ENCODE assay signal across 9 mouse cellular contexts in the genomic region with DNA sequence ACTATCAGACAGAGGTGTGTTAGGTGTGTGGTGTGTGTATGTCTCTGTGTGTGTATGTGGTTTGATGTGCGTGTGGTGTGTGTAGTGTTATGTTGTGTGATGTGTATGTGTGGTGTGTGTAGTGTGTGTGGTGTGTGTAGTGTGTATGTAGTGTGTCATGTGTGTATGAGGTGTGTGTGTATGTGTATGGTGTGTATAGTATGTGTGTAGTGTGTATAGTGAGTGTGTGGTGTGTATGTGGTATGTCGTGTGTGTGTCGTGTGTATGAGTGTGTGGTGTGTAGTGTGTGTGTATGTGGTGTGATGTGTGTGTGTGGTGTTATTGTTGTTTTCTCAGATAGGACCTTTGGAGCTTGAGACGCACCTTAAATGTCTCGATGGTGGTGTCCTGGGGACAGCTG. TPM values are rescaled to one million over a fixed set of nuclear protein-coding genes. Genes with fewer than 3 reads are reported as not detected.
DNase-seq lines count a peak whose midpoint lies in the region; ATAC-seq and TF ChIP-seq lines count a peak whose summit lies in the region.
"Had no signal": no experiment of that assay in that cellular context is flagged by ENCODE, and none has a peak within 500 bp of the region (broad histone marks: within the 10 kb centered on the region; RNA-seq: fewer than 3 reads in every experiment).

No protein-coding gene starts in this region.

- H3K36me3 ChIP-seq in G1E (replicated peaks), result peaks cover 23% of the 10 kb centered on the region
- 0 out of 2 replicates have a peak, but pooled peaks cover 3% of the 10 kb centered on the region for H3K36me3 ChIP-seq in hindbrain, embryonic 12.5 days
- H3K36me3 ChIP-seq in midbrain, embryonic 10.5 days, result no peaks in the 10 kb centered on the region

- intact Hi-C loops in gastrocnemius, adult 2 months (cut with DNase I), result loop anchor here (5.0 kb wide), 1 partner anchor 70 kb away; a partner anchor contains a TSS

- peak overlapping the region; percentile 62 for H3K4me2 ChIP-seq in hindbrain, embryonic 12.5 days (replicated peaks)

- H3K9ac ChIP-seq in hindbrain, embryonic 12.5 days, result 0 out of 2 replicates have a peak overlapping the region, but pooled peaks have one; percentile 23

- peaks cover 37% of the 10 kb centered on the region for H3K4me1 ChIP-seq in G1E (ENCODE audit: insufficient read depth, low read depth, low read length)
- H3K4me1 ChIP-seq in hindbrain, embryonic 12.5 days, result peaks cover 10% of the 10 kb centered on the region; the same call in 1 of the 2 replicates
- peaks cover 15% of the 10 kb centered on the region for H3K4me1 ChIP-seq in midbrain, embryonic 10.5 days

- peak overlapping the region; percentile 95 for H3K27ac ChIP-seq in gastrocnemius, adult 2 months
- no peak overlapping the region for H3K27ac ChIP-seq in hindbrain, embryonic 12.5 days
- H3K27ac ChIP-seq in midbrain, embryonic 10.5 days (replicated peaks), result peak overlapping the region; percentile 94; the same call in 1 of the 2 replicates

- TF ChIP-seq CTCF in gastrocnemius, adult 2 months (IDR thresholded peaks at IDR 0.05), result no peak
- no peak for TF ChIP-seq CTCF in G1E (IDR thresholded peaks at IDR 0.05; ENCODE audit: low read depth, low read length)

- no peak for DNase-seq in gastrocnemius, adult 2 months
- DNase-seq in gastrocnemius, postnatal 4 days (ENCODE audit: low spot score in 2 of 2), result no peak
- no peak for DNase-seq in G1E (ENCODE audit: low spot score)
- DNase-seq in midbrain, embryonic 10.5 days (ENCODE audit: low spot score), result no peak
- no peak for DNase-seq in retina, postnatal 1 day
- DNase-seq in retina, embryonic 14.5 days (ENCODE audit: low spot score), result no peak
- DNase-seq in spleen, postnatal 10 days (ENCODE audit: low spot score in 2 of 2), result no peak

- no peak for ATAC-seq in G1E (ENCODE audit: extremely low read depth, insufficient number of reproducible peaks, low FRiP score, poor library complexity, severe bottlenecking)
- peak; percentile 51 for ATAC-seq in hindbrain, embryonic 12.5 days (ENCODE audit: low FRiP score)

- H3K4me3 ChIP-seq in gastrocnemius, adult 2 months, result peak overlapping the region; percentile 78
- H3K4me3 ChIP-seq in G1E (ENCODE audit: low read depth, low read length), result peak overlapping the region; percentile 81
- H3K4me3 ChIP-seq in hindbrain, embryonic 12.5 days, result 0 out of 2 replicates have a peak overlapping the region, but pooled peaks have one; percentile 55
- peak overlapping the region; percentile 66 for H3K4me3 ChIP-seq in midbrain, embryonic 10.5 days

- 80% methylated on average over 5 of the region's 5 CpGs for WGBS in hindbrain, embryonic 12.5 days
- 82% methylated on average over 5 of the region's 5 CpGs for WGBS in midbrain, embryonic 10.5 days

- H3K27me3 ChIP-seq in G1E (ENCODE audit: insufficient read depth, low read length), result no peaks in the 10 kb centered on the region
- no peaks in the 10 kb centered on the region for H3K27me3 ChIP-seq in hindbrain, embryonic 12.5 days
- no peaks in the 10 kb centered on the region for H3K27me3 ChIP-seq in midbrain, embryonic 10.5 days (ENCODE audit: low read depth, poor library complexity, severe bottlenecking)

- H3K9me3 ChIP-seq in G1E (replicated peaks), result 0 out of 2 replicates have a peak, but pooled peaks cover 2% of the 10 kb centered on the region
- no peaks in the 10 kb centered on the region for H3K9me3 ChIP-seq in hindbrain, embryonic 12.5 days (replicated peaks)
- 0 out of 2 replicates have a peak, but pooled peaks cover 4% of the 10 kb centered on the region for H3K9me3 ChIP-seq in midbrain, embryonic 10.5 days (replicated peaks)

RNA-seq across cellular contexts. Expression of a gene that starts 19.0 kb away (rescaled TPM):
- total RNA-seq in gastrocnemius, adult 2 months (2021), result 10 to 100 TPM; 38.5 to 39.1 TPM
- total RNA-seq in gastrocnemius, postnatal 4 days (2021), result 10 to 100 TPM; 32.2 to 37.3 TPM
- total RNA-seq in G1E (2014; fragmentation: Nextera tagmentation) (14.4 and 18.6 TPM in 2 replicates), G1E (2017) (12.6 and 15.1 TPM in 2 replicates)
- 11.4 and 16.7 TPM in 2 replicates for polyA plus RNA-seq in G1E (2012)
- polyA plus RNA-seq in hindbrain, embryonic 12.5 days (2016; fragmentation: Nextera tagmentation; extraction: Ambion mirVana), result 40.1 and 42.5 TPM in 2 replicates
- 42.1 and 45.9 TPM in 2 replicates for polyA plus RNA-seq in midbrain, embryonic 10.5 days (2016; fragmentation: Nextera tagmentation; extraction: Ambion mirVana)

RNA-seq across cellular contexts. Expression of a gene that starts 31.1 kb away (rescaled TPM):
- not detected for total RNA-seq in gastrocnemius, adult 2 months (2021)
- total RNA-seq in gastrocnemius, postnatal 4 days (2021), result under 1 TPM; 0.61 to 0.96 TPM
- total RNA-seq in G1E (2014; fragmentation: Nextera tagmentation), result not detected in 2 replicates
- 0.41 and 0.71 TPM in 2 replicates for total RNA-seq in G1E (2017)
- polyA plus RNA-seq in G1E (2012), result 0.14 and 0.22 TPM in 2 replicates
- polyA plus RNA-seq in hindbrain, embryonic 12.5 days (2016; fragmentation: Nextera tagmentation; extraction: Ambion mirVana), result 1,043 and 1,050 TPM in 2 replicates
- polyA plus RNA-seq in midbrain, embryonic 10.5 days (2016; fragmentation: Nextera tagmentation; extraction: Ambion mirVana), result 428 and 665 TPM in 2 replicates

RNA-seq across cellular contexts. Expression of a gene that starts 35.4 kb away (rescaled TPM):
- total RNA-seq in gastrocnemius, adult 2 months (2021), result 10 to 100 TPM; 37.5 to 44.5 TPM
- total RNA-seq in gastrocnemius, postnatal 4 days (2021), result 10 to 100 TPM; 39.4 to 48.5 TPM
- total RNA-seq in G1E (2014; fragmentation: Nextera tagmentation) (18.2 and 24.7 TPM in 2 replicates), G1E (2017) (14.2 and 20.5 TPM in 2 replicates)
- polyA plus RNA-seq in G1E (2012), result 24.9 and 29.6 TPM in 2 replicates
- 64.7 and 66.5 TPM in 2 replicates for polyA plus RNA-seq in hindbrain, embryonic 12.5 days (2016; fragmentation: Nextera tagmentation; extraction: Ambion mirVana)
- polyA plus RNA-seq in midbrain, embryonic 10.5 days (2016; fragmentation: Nextera tagmentation; extraction: Ambion mirVana), result 69.3 and 74.2 TPM in 2 replicates

RNA-seq across cellular contexts. Expression of a gene that starts 35.4 kb away (rescaled TPM):
- not detected for total RNA-seq in gastrocnemius, adult 2 months (2021)
- not detected for total RNA-seq in gastrocnemius, postnatal 4 days (2021)
- total RNA-seq in G1E (2014; fragmentation: Nextera tagmentation) (not detected in 2 replicates), G1E (2017) (0.12 and 0.27 TPM in 2 replicates)
- 0.01 and 0.02 TPM in 2 replicates for polyA plus RNA-seq in G1E (2012)
- polyA plus RNA-seq in hindbrain, embryonic 12.5 days (2016; fragmentation: Nextera tagmentation; extraction: Ambion mirVana), result 0.09 and 0.20 TPM in 2 replicates
- 0.06 and 0.10 TPM in 2 replicates for polyA plus RNA-seq in midbrain, embryonic 10.5 days (2016; fragmentation: Nextera tagmentation; extraction: Ambion mirVana)
- polyA plus RNA-seq: spleen, adult 2 months had no signal
